Mouse (Mus musculus) kidney, embryonic 14.5 days (tissue): ENCODE data around the gene Heg1. TPM values are rescaled to one million over a fixed set of nuclear protein-coding genes. Genes with fewer than 3 reads are reported as not detected.

Experiments used
- ATAC-seq: fragments of 200-750 bp; cut with Nextera tagmentation; 2 replicates; pipeline ENCODE4 v1.8.0; 2017; ENCODE audit warnings: moderate number of reproducible peaks, mild to moderate bottlenecking, moderate TSS enrichment, moderate library complexity; ENCODE audit not compliant: low FRiP score, low TSS enrichment
- H3K27ac ChIP-seq: fragments of 300-500 bp; sonication (generic); 2 replicates; pipeline ENCODE4 v1.5.1; 2014; ENCODE audit warnings: low read depth, mild to moderate bottlenecking, low read length, moderate library complexity, mixed read lengths
- H3K27me3 ChIP-seq: fragments of 300-500 bp; sonication (generic); 2 replicates; pipeline ENCODE4 v1.6.1; 2014; ENCODE audit warnings: mild to moderate bottlenecking, low read length; ENCODE audit not compliant: control insufficient read depth, insufficient read depth
- H3K36me3 ChIP-seq: fragments of 300-500 bp; sonication (generic); 2 replicates; pipeline ENCODE4 v1.6.1; 2014; ENCODE audit warnings: low read length, mixed read lengths; ENCODE audit not compliant: control insufficient read depth, insufficient read depth
- H3K4me1 ChIP-seq: fragments of 300-500 bp; sonication (generic); 2 replicates; pipeline ENCODE4 v1.6.1; 2014; ENCODE audit warnings: low read length, mixed read lengths; ENCODE audit not compliant: control insufficient read depth, insufficient read depth
- H3K4me2 ChIP-seq: fragments of 300-500 bp; sonication (generic); replicated peaks from 2 replicates; pipeline ENCODE4 v1.6.1; 2014; ENCODE audit warnings: low read depth, mild to moderate bottlenecking, low read length
- H3K4me3 ChIP-seq: fragments of 300-500 bp; sonication (generic); 2 replicates; pipeline ENCODE4 v1.5.1; 2014; ENCODE audit warnings: mild to moderate bottlenecking, low read length
- H3K9ac ChIP-seq: fragments of 300-500 bp; sonication (generic); 2 replicates; pipeline ENCODE4 v1.6.1; 2014; ENCODE audit warnings: low read depth, mild to moderate bottlenecking, low read length, moderate library complexity
- H3K9me3 ChIP-seq: fragments of 300-500 bp; sonication (generic); 2 replicates; pipeline ENCODE4 v1.6.1; 2016; ENCODE audit warnings: low read length; ENCODE audit not compliant: control insufficient read depth
- WGBS: fragments of 180-500 bp; shearing (Covaris S2); extraction: QIAGEN DNeasy Blood & Tissue Kit; methylation state at CpG from one replicate; pipeline ENCODE4 v1.1.7; 2014; 5-methylcytosine and 5-hydroxymethylcytosine counted together
- polyA plus RNA-seq: library from polyadenylated mRNA; unstranded; fragments of >200 nt; fragmentation: Nextera tagmentation; extraction: Ambion mirVana; gene quantifications from 2 replicates; pipeline ENCODE4 v1.2.1, GENCODE M21; 2014

The Heg1 gene
- polyA plus RNA-seq, 1 experiment from 2014 or later: 21.5 TPM

DNA sequence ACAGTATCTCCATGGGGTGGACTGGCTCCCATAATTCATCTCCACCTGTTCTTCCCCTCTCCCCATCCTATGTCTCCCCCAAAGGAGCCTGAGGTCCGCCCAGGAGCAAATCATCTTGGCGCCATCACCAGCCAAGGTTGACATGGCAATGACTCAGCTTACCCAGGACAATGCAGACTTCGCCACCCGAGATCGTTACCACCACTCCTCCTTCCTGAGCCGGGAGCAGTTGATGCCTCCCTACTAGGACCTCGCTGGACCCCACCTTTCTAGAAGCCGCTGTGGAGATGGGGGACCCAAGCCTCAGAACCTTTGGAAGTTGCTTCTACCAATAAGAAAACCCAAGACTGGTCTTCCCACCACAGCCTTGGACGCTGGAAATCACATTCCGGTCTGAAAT, 21.3 kb upstream of the Heg1 start:
- Histone ChIP-seq H3K4me1 (no peaks in the 10 kb centered on the region), H3K4me2 (no peak overlapping the region), H3K27ac (no peak overlapping the region), H3K9me3 (no peaks in the 10 kb centered on the region), H3K27me3 (no peaks in the 10 kb centered on the region), H3K4me3 (no peak overlapping the region), H3K9ac (no peak overlapping the region), H3K36me3 (no peaks in the 10 kb centered on the region)
- ATAC-seq: no peak
- WGBS: 91% methylated on average over 10 of the region's 10 CpGs

DNA sequence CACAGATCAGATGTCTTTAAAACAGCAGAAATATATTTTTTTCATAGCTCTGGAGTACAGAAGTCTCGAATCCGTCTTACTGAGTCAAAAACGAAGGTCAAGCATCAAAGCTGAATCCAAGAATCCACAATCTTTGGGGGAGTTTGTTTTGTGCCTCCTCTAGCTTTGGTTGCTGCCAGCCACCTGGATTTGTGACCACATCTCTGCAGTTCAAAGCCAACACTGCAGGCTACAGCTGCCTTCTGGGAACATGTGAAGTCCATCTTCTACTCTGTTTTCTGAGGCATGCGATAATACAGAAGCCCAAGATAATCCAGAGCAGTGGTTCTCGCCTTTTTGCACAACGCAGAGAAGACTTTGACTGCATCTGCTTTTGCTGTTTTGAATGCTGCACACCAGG, 17.9 kb upstream of the Heg1 start:
- Histone ChIP-seq H3K27ac (no peak overlapping the region), H3K27me3 (no peaks in the 10 kb centered on the region), H3K4me1 (no peaks in the 10 kb centered on the region), H3K4me3 (no peak overlapping the region), H3K9me3 (no peaks in the 10 kb centered on the region), H3K4me2 (no peak overlapping the region), H3K9ac (no peak overlapping the region), H3K36me3 (no peaks in the 10 kb centered on the region)
- no peak for ATAC-seq
- 82% methylated on average over 6 of the region's 6 CpGs for WGBS

DNA sequence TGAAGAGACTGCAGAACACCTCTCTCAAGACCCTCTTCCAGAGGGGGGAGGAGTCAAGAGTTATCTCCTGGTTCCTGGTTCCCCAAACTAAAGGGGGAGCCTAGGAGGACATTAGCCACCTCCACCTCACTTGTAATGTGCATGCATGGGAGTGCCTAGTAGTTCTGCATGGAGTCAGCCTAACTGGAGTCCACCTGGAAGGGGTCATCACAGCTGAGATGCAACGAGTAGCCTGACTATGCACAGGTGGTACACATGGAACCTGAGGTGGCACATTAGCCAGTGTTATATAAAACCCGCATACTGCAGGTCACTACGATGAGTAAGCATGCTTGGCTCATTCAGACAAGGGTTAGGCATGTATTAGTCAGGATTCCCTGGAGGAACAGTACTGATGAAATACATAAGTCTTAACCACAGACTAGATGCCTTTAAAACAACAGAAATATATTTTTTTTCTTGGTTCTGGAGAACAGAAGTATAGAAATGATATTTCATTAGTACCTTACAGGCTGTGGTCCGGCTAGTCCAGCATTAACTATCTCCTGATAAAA, 17.1 kb upstream of the Heg1 start:
- no peak overlapping the region for H3K27ac ChIP-seq
- H3K4me1 ChIP-seq: no peaks in the 10 kb centered on the region
- no peaks in the 10 kb centered on the region for H3K27me3 ChIP-seq
- no peak for ATAC-seq
- no peak overlapping the region for H3K4me2 ChIP-seq
- no peaks in the 10 kb centered on the region for H3K9me3 ChIP-seq
- H3K9ac ChIP-seq: no peak overlapping the region
- WGBS: 92% methylated on average over 4 of the region's 4 CpGs
- H3K36me3 ChIP-seq: no peaks in the 10 kb centered on the region
- no peak overlapping the region for H3K4me3 ChIP-seq

DNA sequence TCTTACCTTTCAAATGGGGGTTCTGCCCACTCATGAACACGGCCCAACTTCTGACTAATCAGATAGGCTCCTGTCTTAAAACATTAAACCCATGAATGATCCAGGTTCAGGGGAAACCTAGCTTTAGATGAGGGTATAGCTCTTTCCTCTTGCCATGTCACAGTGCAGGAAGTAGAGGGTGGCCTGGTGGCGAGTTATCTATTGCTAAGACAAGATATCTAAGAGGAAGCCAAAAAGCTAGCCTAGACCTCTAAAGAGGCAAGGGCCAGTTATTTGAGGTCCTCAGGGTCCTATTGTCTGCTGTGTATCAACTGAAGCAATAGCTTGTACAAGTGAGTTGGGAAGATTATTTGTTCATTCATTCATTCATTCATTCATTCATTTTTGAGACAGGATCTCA, 15.7 kb upstream of the Heg1 start:
- Histone ChIP-seq H3K27me3 (no peaks in the 10 kb centered on the region), H3K9me3 (no peaks in the 10 kb centered on the region), H3K36me3 (no peaks in the 10 kb centered on the region), H3K4me2 (no peak overlapping the region), H3K4me3 (no peak overlapping the region), H3K9ac (no peak overlapping the region), H3K27ac (no peak overlapping the region), H3K4me1 (no peaks in the 10 kb centered on the region)
- ATAC-seq: no peak
- 88% methylated on average over 2 of the region's 2 CpGs for WGBS

DNA sequence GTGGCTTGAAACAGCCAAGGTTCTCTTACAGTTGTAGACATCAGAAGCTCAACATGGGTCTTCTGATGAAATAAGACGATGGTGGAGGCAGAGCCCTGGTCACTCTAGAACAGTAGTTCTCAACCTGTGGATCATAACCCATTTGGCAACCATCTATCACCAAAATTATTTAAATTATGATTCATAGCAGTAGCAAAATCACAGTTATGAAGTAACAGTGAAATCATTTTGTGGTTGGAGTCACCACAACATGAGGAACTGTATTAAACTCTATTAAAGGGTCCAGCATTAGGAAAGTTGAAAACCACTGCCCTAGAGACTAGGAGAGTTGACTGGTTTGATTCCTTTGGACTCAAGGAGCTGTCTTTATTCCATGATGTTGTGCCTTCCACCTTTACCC, 15.1 kb upstream of the Heg1 start:
- H3K4me2 ChIP-seq: no peak overlapping the region
- H3K36me3 ChIP-seq: no peaks in the 10 kb centered on the region
- WGBS: 90% methylated on average over 1 of the region's 1 CpGs
- H3K9ac ChIP-seq: no peak overlapping the region
- no peak for ATAC-seq
- no peaks in the 10 kb centered on the region for H3K27me3 ChIP-seq
- no peak overlapping the region for H3K4me3 ChIP-seq
- no peaks in the 10 kb centered on the region for H3K4me1 ChIP-seq
- H3K27ac ChIP-seq: no peak overlapping the region
- no peaks in the 10 kb centered on the region for H3K9me3 ChIP-seq

DNA sequence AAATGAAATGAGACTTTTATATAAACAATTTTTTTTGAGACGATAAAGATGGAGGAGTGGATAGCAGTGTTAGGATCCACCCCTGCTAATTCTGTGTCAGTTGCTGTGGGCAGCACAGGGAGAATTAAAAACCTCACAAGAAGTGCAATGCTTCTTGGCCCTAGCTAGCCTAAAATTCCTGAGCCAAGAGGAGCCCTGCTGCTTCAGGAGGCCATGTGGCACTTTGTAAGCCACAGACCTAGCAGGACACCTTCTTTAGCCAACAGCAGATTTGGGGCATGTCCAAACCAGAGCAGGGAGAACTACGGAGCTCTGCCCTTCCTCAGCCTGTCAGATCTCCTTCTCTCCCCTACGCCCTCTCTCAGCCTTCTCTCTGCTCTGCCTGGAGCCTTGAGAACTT, 13.8 kb upstream of the Heg1 start:
- 80% methylated on average over 3 of the region's 3 CpGs for WGBS
- H3K27ac ChIP-seq: no peak overlapping the region

DNA sequence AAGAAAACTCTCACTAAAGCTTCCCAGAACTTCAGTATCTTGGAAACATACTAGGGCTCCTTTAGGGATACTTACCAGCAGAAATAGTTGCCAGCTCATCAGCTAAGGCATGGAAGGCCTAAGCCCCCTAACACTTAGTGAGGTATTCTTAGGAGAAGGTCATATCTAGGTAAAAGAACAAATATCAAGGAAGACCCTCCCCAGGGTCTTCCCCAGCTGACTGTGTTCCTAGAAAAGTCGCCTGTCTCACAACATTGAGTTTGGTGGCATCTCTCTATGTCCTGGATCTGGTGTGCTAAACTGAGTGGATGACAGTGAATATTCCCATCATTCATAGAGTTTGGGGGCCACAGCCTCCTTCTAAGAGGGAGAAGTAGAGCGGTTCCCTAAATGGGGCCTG, 13.2 kb upstream of the Heg1 start:
- Histone ChIP-seq H3K9me3 (no peaks in the 10 kb centered on the region), H3K36me3 (no peaks in the 10 kb centered on the region), H3K4me1 (no peaks in the 10 kb centered on the region), H3K27ac (no peak overlapping the region), H3K4me2 (no peak overlapping the region), H3K27me3 (no peaks in the 10 kb centered on the region), H3K9ac (no peak overlapping the region), H3K4me3 (no peak overlapping the region)
- 88% methylated on average over 2 of the region's 2 CpGs for WGBS
- no peak for ATAC-seq

More for the DNA sequence above, 13.8 kb upstream of the Heg1 start:
- H3K4me1 ChIP-seq: no peaks in the 10 kb centered on the region
- H3K9me3 ChIP-seq: no peaks in the 10 kb centered on the region
- H3K4me3 ChIP-seq: no peak overlapping the region
- no peaks in the 10 kb centered on the region for H3K36me3 ChIP-seq
- no peak overlapping the region for H3K4me2 ChIP-seq
- H3K9ac ChIP-seq: no peak overlapping the region
- ATAC-seq: no peak
- no peaks in the 10 kb centered on the region for H3K27me3 ChIP-seq

DNA sequence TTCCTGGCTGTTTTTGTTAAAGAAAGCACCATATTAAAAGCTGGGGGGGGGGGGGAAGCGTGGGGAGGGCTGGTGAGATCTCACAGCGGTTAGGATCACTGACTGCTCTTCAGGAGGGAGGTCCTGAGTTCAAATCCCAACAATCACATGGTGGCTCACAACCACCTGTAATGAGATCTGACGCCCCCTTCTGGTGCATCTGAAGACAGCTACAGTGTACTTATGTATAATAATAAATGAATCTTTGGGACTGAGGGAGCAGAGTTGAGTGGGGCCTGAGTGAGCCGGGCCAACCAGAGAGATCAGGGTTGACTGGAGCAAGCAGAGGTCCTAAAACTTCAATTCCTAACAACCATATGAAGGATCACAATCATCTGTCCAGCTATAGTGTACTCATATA, 12.0 kb upstream of the Heg1 start:
- 94% methylated on average over 3 of the region's 4 CpGs for WGBS
- Histone ChIP-seq H3K4me3 (no peak overlapping the region), H3K36me3 (no peaks in the 10 kb centered on the region), H3K27me3 (no peaks in the 10 kb centered on the region), H3K9me3 (no peaks in the 10 kb centered on the region), H3K4me2 (no peak overlapping the region), H3K4me1 (0 out of 2 replicates have a peak, but pooled peaks cover 6% of the 10 kb centered on the region), H3K9ac (no peak overlapping the region), H3K27ac (no peak overlapping the region)
- no peak for ATAC-seq

DNA sequence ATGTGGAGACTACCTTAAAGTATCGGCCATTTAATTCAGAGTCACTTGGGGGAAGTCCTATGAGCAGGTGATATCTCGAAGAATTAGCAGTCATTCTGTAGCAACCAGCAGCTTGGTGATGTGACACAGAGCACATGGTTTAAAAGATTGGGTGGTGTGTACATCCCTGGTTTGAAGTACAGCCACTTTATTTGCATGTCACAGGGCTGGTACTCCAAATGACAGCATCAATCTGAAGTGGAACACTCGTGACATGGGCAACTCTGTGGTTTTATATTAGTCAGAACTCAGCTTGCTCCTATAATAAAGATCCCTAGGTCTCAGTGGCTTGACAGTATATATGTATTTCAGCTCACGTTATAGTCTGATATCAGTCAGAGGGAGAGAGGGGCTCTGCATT, 11.5 kb upstream of the Heg1 start:
- no peaks in the 10 kb centered on the region for H3K36me3 ChIP-seq
- H3K27ac ChIP-seq: no peak overlapping the region
- 95% methylated on average over 4 of the region's 4 CpGs for WGBS
- H3K4me3 ChIP-seq: no peak overlapping the region
- H3K4me1 ChIP-seq: 0 out of 2 replicates have a peak, but pooled peaks cover 6% of the 10 kb centered on the region
- no peak for ATAC-seq
- H3K27me3 ChIP-seq: no peaks in the 10 kb centered on the region
- H3K9ac ChIP-seq: no peak overlapping the region
- H3K9me3 ChIP-seq: no peaks in the 10 kb centered on the region
- no peak overlapping the region for H3K4me2 ChIP-seq
